Mouse (Mus musculus) limb, embryonic 10.5 days (tissue): ENCODE data around the gene Rad51b. TPM values are rescaled to one million over a fixed set of nuclear protein-coding genes. Genes with fewer than 3 reads are reported as not detected.

Experiments
- DNase-seq: peaks from one replicate; pipeline ENCODE4 v3.0.0-alpha.2; 2017; ENCODE audit warnings: low spot score
- H3K27ac ChIP-seq: fragments of 300-500 bp; sonication (generic); 2 replicates; pipeline ENCODE4 v1.5.1; 2016; ENCODE audit warnings: mild to moderate bottlenecking
- H3K27me3 ChIP-seq: fragments of 300-500 bp; sonication (generic); 2 replicates; pipeline ENCODE4 v1.6.1; 2016; ENCODE audit warnings: low read depth, mild to moderate bottlenecking; ENCODE audit not compliant: poor library complexity, severe bottlenecking
- H3K36me3 ChIP-seq: fragments of 300-500 bp; sonication (generic); 2 replicates; pipeline ENCODE4 v1.6.1; 2016; ENCODE audit warnings: mild to moderate bottlenecking, moderate library complexity
- H3K4me1 ChIP-seq: fragments of 300-500 bp; sonication (generic); 2 replicates; pipeline ENCODE4 v1.6.1; 2016
- H3K4me3 ChIP-seq: fragments of 300-500 bp; sonication (generic); 2 replicates; pipeline ENCODE4 v1.5.1; 2016; ENCODE audit warnings: mild to moderate bottlenecking, moderate library complexity
- H3K9me3 ChIP-seq: fragments of 300-500 bp; sonication (generic); replicated peaks from 2 replicates; pipeline ENCODE4 v1.6.1; 2016; ENCODE audit warnings: mild to moderate bottlenecking
- WGBS: fragments of 180-500 bp; shearing (Covaris S2); methylation state at CpG from one replicate; pipeline ENCODE4 v1.1.7; 2016; 5-methylcytosine and 5-hydroxymethylcytosine counted together
- polyA plus RNA-seq: library from polyadenylated mRNA; unstranded; fragments of >200 nt; fragmentation: Nextera tagmentation; extraction: Ambion mirVana; gene quantifications from 2 replicates; pipeline ENCODE4 v1.2.1, GENCODE M21; 2016

Rad51b gene
- polyA plus RNA-seq, 1 experiment from 2014 or later = 7.4 TPM

- no peaks in the 10 kb centered on the region for H3K27me3 ChIP-seq
- no peaks in the 10 kb centered on the region for H3K9me3 ChIP-seq
- 93% methylated on average over 5 of the region's 5 CpGs for WGBS
- H3K4me1 ChIP-seq = peaks cover 24% of the 10 kb centered on the region
- H3K36me3 ChIP-seq = no peaks in the 10 kb centered on the region
- no peak overlapping the region for H3K4me3 ChIP-seq
- no peak for DNase-seq
- H3K27ac ChIP-seq = no peak overlapping the region
Observed at GRCm38 (mm10) chr12:79642715-79643114, 345.6 kb downstream of the Rad51b start.

- no peak overlapping the region for H3K27ac ChIP-seq
- peaks cover 29% of the 10 kb centered on the region for H3K4me1 ChIP-seq
- H3K9me3 ChIP-seq = no peaks in the 10 kb centered on the region
- no peak for DNase-seq
- H3K36me3 ChIP-seq = no peaks in the 10 kb centered on the region
- no peak overlapping the region for H3K4me3 ChIP-seq
- H3K27me3 ChIP-seq = no peaks in the 10 kb centered on the region
- 77% methylated on average over 4 of the region's 4 CpGs for WGBS
Observed at GRCm38 (mm10) chr12:79645656-79646055, 348.6 kb downstream of the Rad51b start.

- H3K9me3 ChIP-seq = no peaks in the 10 kb centered on the region
- H3K36me3 ChIP-seq = no peaks in the 10 kb centered on the region
- H3K4me1 ChIP-seq = peaks cover 20% of the 10 kb centered on the region
- H3K27ac ChIP-seq = no peak overlapping the region
- H3K27me3 ChIP-seq = no peaks in the 10 kb centered on the region
- DNase-seq = no peak
- WGBS = 89% methylated on average over 9 of the region's 9 CpGs
- H3K4me3 ChIP-seq = no peak overlapping the region
Observed at GRCm38 (mm10) chr12:79646646-79647164, 349.6 kb downstream of the Rad51b start.

- H3K27ac ChIP-seq = no peak overlapping the region
- WGBS = 85% methylated on average over 6 of the region's 6 CpGs
Observed at GRCm38 (mm10) chr12:79647382-79647781, 350.3 kb downstream of the Rad51b start.

GRCm38 (mm10) chr12:79647976-79648375 lies 350.9 kb downstream of the Rad51b start:
- 92% methylated on average over 5 of the region's 5 CpGs for WGBS
- Histone ChIP-seq H3K4me1 (peaks cover 22% of the 10 kb centered on the region), H3K36me3 (no peaks in the 10 kb centered on the region), H3K27ac (no peak overlapping the region), H3K4me3 (no peak overlapping the region), H3K9me3 (no peaks in the 10 kb centered on the region), H3K27me3 (no peaks in the 10 kb centered on the region)
- DNase-seq = no peak

More at GRCm38 (mm10) chr12:79647382-79647781, 350.3 kb downstream of the Rad51b start:
- Histone ChIP-seq H3K27me3 (no peaks in the 10 kb centered on the region), H3K9me3 (no peaks in the 10 kb centered on the region), H3K4me3 (no peak overlapping the region), H3K36me3 (no peaks in the 10 kb centered on the region), H3K4me1 (peaks cover 16% of the 10 kb centered on the region; the same call in 1 of the 2 replicates)
- no peak for DNase-seq

GRCm38 (mm10) chr12:79648812-79649700 lies 352.0 kb downstream of the Rad51b start:
- no peak for DNase-seq

GRCm38 (mm10) chr12:79649796-79650195 lies 352.7 kb downstream of the Rad51b start:
- Histone ChIP-seq H3K27ac (no peak overlapping the region), H3K36me3 (no peaks in the 10 kb centered on the region)

More at GRCm38 (mm10) chr12:79648812-79649700, 352.0 kb downstream of the Rad51b start:
- Histone ChIP-seq H3K36me3 (no peaks in the 10 kb centered on the region), H3K9me3 (no peaks in the 10 kb centered on the region), H3K4me1 (peaks cover 24% of the 10 kb centered on the region), H3K27ac (peak overlapping the region; percentile 36; the same call in 1 of the 2 replicates), H3K27me3 (no peaks in the 10 kb centered on the region), H3K4me3 (no peak overlapping the region)
- WGBS = 78% methylated on average over 7 of the region's 7 CpGs

GRCm38 (mm10) chr12:79655138-79655537 lies 358.1 kb downstream of the Rad51b start:
- Histone ChIP-seq H3K4me1 (peaks cover 26% of the 10 kb centered on the region), H3K27ac (no peak overlapping the region), H3K27me3 (no peaks in the 10 kb centered on the region), H3K36me3 (no peaks in the 10 kb centered on the region), H3K9me3 (no peaks in the 10 kb centered on the region), H3K4me3 (no peak overlapping the region)
- DNase-seq = no peak
- WGBS = 96% methylated on average over 5 of the region's 5 CpGs

More at GRCm38 (mm10) chr12:79649796-79650195, 352.7 kb downstream of the Rad51b start:
- no peak for DNase-seq
- H3K4me3 ChIP-seq = no peak overlapping the region
- H3K27me3 ChIP-seq = no peaks in the 10 kb centered on the region
- no peaks in the 10 kb centered on the region for H3K9me3 ChIP-seq
- H3K4me1 ChIP-seq = peaks cover 24% of the 10 kb centered on the region

GRCm38 (mm10) chr12:79658861-79659260 lies 361.8 kb downstream of the Rad51b start:
- no peaks in the 10 kb centered on the region for H3K36me3 ChIP-seq
- H3K4me3 ChIP-seq = no peak overlapping the region
- WGBS = 92% methylated on average over 3 of the region's 3 CpGs
- H3K27me3 ChIP-seq = no peaks in the 10 kb centered on the region
- no peak for DNase-seq
- no peak overlapping the region for H3K27ac ChIP-seq
- H3K4me1 ChIP-seq = peaks cover 53% of the 10 kb centered on the region
- H3K9me3 ChIP-seq = no peaks in the 10 kb centered on the region

GRCm38 (mm10) chr12:79661270-79661669 lies 364.2 kb downstream of the Rad51b start:
- Histone ChIP-seq H3K36me3 (no peaks in the 10 kb centered on the region), H3K4me3 (no peak overlapping the region), H3K9me3 (no peaks in the 10 kb centered on the region), H3K4me1 (peaks cover 62% of the 10 kb centered on the region), H3K27me3 (no peaks in the 10 kb centered on the region), H3K27ac (peak overlapping the region; percentile 78)
- 6% methylated on average over 2 of the region's 2 CpGs for WGBS
- DNase-seq = peak; percentile 52

GRCm38 (mm10) chr12:79663131-79663892 lies 366.2 kb downstream of the Rad51b start:
- Histone ChIP-seq H3K27ac (peak overlapping the region; percentile 30), H3K27me3 (no peaks in the 10 kb centered on the region), H3K4me3 (no peak overlapping the region), H3K9me3 (no peaks in the 10 kb centered on the region), H3K4me1 (peaks cover 48% of the 10 kb centered on the region), H3K36me3 (no peaks in the 10 kb centered on the region)
- 42% methylated on average over 10 of the region's 10 CpGs for WGBS
- DNase-seq = no peak

GRCm38 (mm10) chr12:79663893-79664574 lies 367.0 kb downstream of the Rad51b start:
- DNase-seq = no peak
- Histone ChIP-seq H3K27me3 (no peaks in the 10 kb centered on the region), H3K27ac (peak overlapping the region; percentile 30; the same call in 1 of the 2 replicates), H3K36me3 (no peaks in the 10 kb centered on the region), H3K4me1 (peaks cover 46% of the 10 kb centered on the region), H3K4me3 (no peak overlapping the region), H3K9me3 (no peaks in the 10 kb centered on the region)
- WGBS = 49% methylated on average over 7 of the region's 7 CpGs
